Mouse (Mus musculus): Measurements from ENCODE around the gene Tarsl2. TPM values are rescaled to one million over a fixed set of nuclear protein-coding genes. Genes with fewer than 3 reads are reported as not detected.

Tarsl2 gene
- polyA plus RNA-seq, 1 experiment: 8.7 TPM

DNA sequence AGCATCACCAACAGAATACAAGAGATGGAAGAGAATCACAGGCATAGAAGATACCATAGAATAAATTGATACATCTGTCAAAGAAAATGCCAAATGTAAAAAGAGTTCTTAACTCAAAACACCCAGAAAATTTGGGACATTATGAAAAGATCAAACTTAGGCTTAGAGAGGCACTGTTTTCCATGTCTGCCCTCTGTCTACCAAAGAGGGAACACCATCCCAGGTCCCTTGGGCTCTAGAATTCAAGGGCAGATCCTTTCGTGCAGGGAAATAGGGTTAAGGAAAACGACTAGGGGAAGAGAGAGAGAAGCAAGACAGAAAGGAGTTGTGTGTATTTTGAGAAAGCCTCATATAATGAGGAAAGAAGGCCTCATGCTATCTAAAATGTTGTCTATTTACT lies 19.2 kb upstream of the Tarsl2 start:
- no peaks in the 10 kb centered on the region for H3K4me1 ChIP-seq (ENCODE audit: control insufficient read depth, insufficient read depth, low read length)
- H3K27ac ChIP-seq (ENCODE audit: insufficient read depth, low read length): no peak overlapping the region
- TF ChIP-seq CTCF (IDR thresholded peaks at IDR 0.05; ENCODE audit: borderline replicate concordance, insufficient read depth, low read length): no peak
- TF ChIP-seq POLR2A (IDR thresholded peaks at IDR 0.05; ENCODE audit: low read depth, low read length): no peak
- H3K4me3 ChIP-seq (ENCODE audit: insufficient read depth, low read length): no peak overlapping the region

- H3K27ac ChIP-seq (ENCODE audit: insufficient read depth, low read length): no peak overlapping the region
- no peak for TF ChIP-seq CTCF (IDR thresholded peaks at IDR 0.05; ENCODE audit: borderline replicate concordance, insufficient read depth, low read length)
- TF ChIP-seq POLR2A (IDR thresholded peaks at IDR 0.05; ENCODE audit: low read depth, low read length): no peak
Measured at GRCm38 (mm10) chr7:65629846-65630245, 14.9 kb upstream of the Tarsl2 start.

GRCm38 (mm10) chr7:65630661-65631060 lies 14.0 kb upstream of the Tarsl2 start:
- no peak overlapping the region for H3K4me3 ChIP-seq (ENCODE audit: insufficient read depth, low read length)
- H3K4me1 ChIP-seq (ENCODE audit: control insufficient read depth, insufficient read depth, low read length): peaks cover 3% of the 10 kb centered on the region; the same call in 1 of the 2 replicates
- TF ChIP-seq POLR2A (IDR thresholded peaks at IDR 0.05; ENCODE audit: low read depth, low read length): no peak
- TF ChIP-seq CTCF (IDR thresholded peaks at IDR 0.05; ENCODE audit: borderline replicate concordance, insufficient read depth, low read length): no peak
- H3K27ac ChIP-seq (ENCODE audit: insufficient read depth, low read length): no peak overlapping the region

More at GRCm38 (mm10) chr7:65629846-65630245, 14.9 kb upstream of the Tarsl2 start:
- Histone ChIP-seq H3K4me1 (ENCODE audit: control insufficient read depth, insufficient read depth, low read length) (peaks cover 3% of the 10 kb centered on the region; the same call in 1 of the 2 replicates), H3K4me3 (ENCODE audit: insufficient read depth, low read length) (no peak overlapping the region)

DNA sequence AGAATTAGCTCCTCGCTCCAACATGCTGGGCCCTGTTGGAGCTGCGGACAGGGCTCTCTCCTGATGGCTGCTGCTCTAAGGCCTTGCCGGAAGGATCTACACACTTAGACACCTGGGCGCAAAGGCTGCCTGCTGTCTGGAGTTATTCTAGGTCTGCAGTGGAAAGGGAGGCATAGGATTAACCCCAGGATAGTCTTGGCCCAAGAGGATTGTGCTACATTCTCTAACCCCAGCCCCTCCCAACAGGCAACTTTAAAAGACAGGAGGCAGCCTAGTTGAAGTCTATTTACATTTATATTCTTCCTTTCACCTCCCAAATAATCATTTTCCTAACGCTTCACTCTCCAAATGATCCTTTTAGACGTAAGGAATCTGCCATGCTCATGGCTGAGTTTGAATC lies 8.9 kb upstream of the Tarsl2 start:
- Histone ChIP-seq H3K4me1 (ENCODE audit: control insufficient read depth, insufficient read depth, low read length) (peaks cover 3% of the 10 kb centered on the region; the same call in 1 of the 2 replicates), H3K27ac (ENCODE audit: insufficient read depth, low read length) (no peak overlapping the region), H3K4me3 (ENCODE audit: insufficient read depth, low read length) (no peak overlapping the region)
- TF ChIP-seq POLR2A (IDR thresholded peaks at IDR 0.05; ENCODE audit: low read depth, low read length) (no peak), CTCF (IDR thresholded peaks at IDR 0.05; ENCODE audit: borderline replicate concordance, insufficient read depth, low read length) (no peak)

DNA sequence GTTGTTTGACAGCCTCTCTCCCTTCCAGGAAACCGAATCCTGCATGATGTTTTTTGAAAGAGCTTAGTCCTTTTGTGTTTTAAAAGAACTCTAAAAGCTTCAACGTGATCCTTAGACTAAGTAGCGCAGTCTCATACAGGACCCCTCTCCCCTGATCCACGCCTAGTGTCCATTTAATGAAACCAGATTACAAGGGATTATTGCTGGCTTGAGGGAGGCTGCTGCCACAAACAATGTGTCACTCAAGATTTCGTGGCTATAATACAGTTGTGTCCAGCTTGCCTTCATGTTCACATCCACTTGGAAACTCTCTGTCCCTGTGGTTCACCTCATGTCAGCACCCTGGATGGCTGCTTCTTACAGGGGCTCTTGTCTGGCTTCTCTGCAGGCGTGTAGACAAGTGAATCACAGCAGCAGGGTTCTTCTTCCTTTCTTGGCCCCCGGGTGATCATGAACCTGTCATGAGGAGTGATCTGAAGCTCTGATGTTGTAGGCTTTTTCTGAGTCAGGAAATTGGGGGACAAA lies 8.3 kb upstream of the Tarsl2 start:
- Histone ChIP-seq H3K27ac (ENCODE audit: insufficient read depth, low read length) (no peak overlapping the region), H3K4me1 (ENCODE audit: control insufficient read depth, insufficient read depth, low read length) (peaks cover 3% of the 10 kb centered on the region; the same call in 1 of the 2 replicates), H3K4me3 (ENCODE audit: insufficient read depth, low read length) (no peak overlapping the region)
- TF ChIP-seq POLR2A (IDR thresholded peaks at IDR 0.05; ENCODE audit: low read depth, low read length) (no peak), CTCF (IDR thresholded peaks at IDR 0.05; ENCODE audit: borderline replicate concordance, insufficient read depth, low read length) (no peak)

GRCm38 (mm10) chr7:65638170-65638770 lies 6.4 kb upstream of the Tarsl2 start:
- Histone ChIP-seq H3K27ac (ENCODE audit: insufficient read depth, low read length) (no peak overlapping the region), H3K4me1 (ENCODE audit: control insufficient read depth, insufficient read depth, low read length) (peaks cover 3% of the 10 kb centered on the region; the same call in 1 of the 2 replicates), H3K4me3 (ENCODE audit: insufficient read depth, low read length) (no peak overlapping the region)
- TF ChIP-seq CTCF (IDR thresholded peaks at IDR 0.05; ENCODE audit: borderline replicate concordance, insufficient read depth, low read length) (no peak), POLR2A (IDR thresholded peaks at IDR 0.05; ENCODE audit: low read depth, low read length) (no peak)

GRCm38 (mm10) chr7:65639821-65640382 lies 4.8 kb upstream of the Tarsl2 start:
- no peak overlapping the region for H3K4me3 ChIP-seq (ENCODE audit: insufficient read depth, low read length)
- H3K27ac ChIP-seq (ENCODE audit: insufficient read depth, low read length): no peak overlapping the region
- no peaks in the 10 kb centered on the region for H3K4me1 ChIP-seq (ENCODE audit: control insufficient read depth, insufficient read depth, low read length)
- TF ChIP-seq POLR2A (IDR thresholded peaks at IDR 0.05; ENCODE audit: low read depth, low read length): no peak
- TF ChIP-seq CTCF (IDR thresholded peaks at IDR 0.05; ENCODE audit: borderline replicate concordance, insufficient read depth, low read length): no peak

- Histone ChIP-seq H3K27ac (ENCODE audit: insufficient read depth, low read length) (no peak overlapping the region), H3K4me3 (ENCODE audit: insufficient read depth, low read length) (no peak overlapping the region), H3K4me1 (ENCODE audit: control insufficient read depth, insufficient read depth, low read length) (no peaks in the 10 kb centered on the region)
- TF ChIP-seq CTCF (IDR thresholded peaks at IDR 0.05; ENCODE audit: borderline replicate concordance, insufficient read depth, low read length) (no peak), POLR2A (IDR thresholded peaks at IDR 0.05; ENCODE audit: low read depth, low read length) (no peak)
Measured at GRCm38 (mm10) chr7:65640672-65641071, 4.0 kb upstream of the Tarsl2 start.

DNA sequence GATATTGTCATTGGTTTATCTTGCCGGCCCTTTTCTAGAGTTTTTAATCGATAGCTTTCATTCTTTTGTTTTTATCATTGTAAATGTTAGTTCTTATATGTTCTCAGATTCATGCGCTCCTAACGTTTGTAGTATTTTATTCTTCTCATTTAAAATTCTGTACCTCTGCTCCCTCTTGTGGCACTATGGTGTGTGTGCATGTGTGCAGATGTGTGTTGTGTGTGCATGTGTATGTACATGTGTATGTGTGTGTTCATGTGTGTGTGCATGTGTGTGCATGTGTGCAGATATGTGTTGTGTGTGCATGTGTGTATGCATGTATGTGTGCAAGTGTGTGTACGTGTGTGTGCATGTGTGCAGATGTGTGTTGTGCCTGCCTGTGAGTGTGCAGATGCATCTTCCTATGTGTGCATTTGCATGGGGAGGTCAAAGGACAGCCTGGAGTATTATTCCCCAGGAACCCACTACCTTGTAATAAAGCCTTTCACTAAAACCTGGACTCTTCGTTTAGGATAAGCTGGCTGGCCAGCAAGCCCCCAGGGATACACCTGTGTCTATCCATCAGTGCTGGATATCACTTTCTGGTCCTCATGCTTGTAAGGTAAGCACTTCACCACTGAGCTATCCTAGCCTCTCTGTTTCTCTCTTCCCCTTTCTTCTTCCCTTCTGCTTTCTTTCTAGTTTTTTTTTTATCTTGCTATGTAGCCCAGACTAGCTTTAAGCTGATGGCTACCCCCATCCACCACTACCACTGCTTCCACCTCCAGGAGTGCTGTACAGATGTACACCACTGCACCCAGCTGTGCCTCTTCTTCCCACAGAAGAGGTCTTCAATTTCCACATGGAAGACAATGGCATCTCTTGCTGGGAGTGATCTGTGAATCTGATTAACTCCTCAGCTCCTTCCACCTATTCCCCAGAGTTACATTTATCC lies 2.1 kb upstream of the Tarsl2 start:
- H3K27ac ChIP-seq (ENCODE audit: insufficient read depth, low read length): no peak overlapping the region
- no peaks in the 10 kb centered on the region for H3K4me1 ChIP-seq (ENCODE audit: control insufficient read depth, insufficient read depth, low read length)
- TF ChIP-seq CTCF (IDR thresholded peaks at IDR 0.05; ENCODE audit: borderline replicate concordance, insufficient read depth, low read length) (no peak), POLR2A (IDR thresholded peaks at IDR 0.05; ENCODE audit: low read depth, low read length) (no peak)
- H3K4me3 ChIP-seq (ENCODE audit: insufficient read depth, low read length): no peak overlapping the region

Measured in embryonic fibroblast, embryonic 13.5 days (primary cell).